In genomic region chr8:33078125-33078524, GRCm38 (mm10) we compare ENCODE assay signal across 21 mouse cellular contexts.
DNase-seq lines count a peak whose midpoint lies in the region; ATAC-seq lines count a peak whose summit lies in the region.
"Had no signal": no experiment of that assay in that cellular context is flagged by ENCODE, and none has a peak within 500 bp of the region (broad histone marks: within the 10 kb centered on the region; RNA-seq: fewer than 3 reads in every experiment).

No protein-coding gene starts in this region.

- H3K4me3 ChIP-seq in hindbrain, embryonic 14.5 days (replicated peaks; ENCODE audit: low read length) = no peak overlapping the region
- no peak overlapping the region for H3K4me3 ChIP-seq in hindbrain, embryonic 13.5 days
- no peak overlapping the region for H3K4me3 ChIP-seq in midbrain, embryonic 11.5 days (ENCODE audit: low read depth, low read length)
- H3K4me3 ChIP-seq in midbrain, embryonic 16.5 days (ENCODE audit: low read depth, low read length) = no peak overlapping the region
- H3K4me3 ChIP-seq in forebrain, embryonic 13.5 days = no peak overlapping the region
- H3K4me3 ChIP-seq in midbrain, embryonic 14.5 days (replicated peaks; ENCODE audit: low read depth, low read length) = no peak overlapping the region
- H3K4me3 ChIP-seq in limb, embryonic 10.5 days = no peak overlapping the region
- H3K4me3 ChIP-seq: heart, adult 2 months; limb, embryonic 15.5 days; stomach, embryonic 15.5 days had no signal

- no peaks in the 10 kb centered on the region for H3K36me3 ChIP-seq in hindbrain, embryonic 14.5 days (replicated peaks; ENCODE audit: control insufficient read depth, insufficient read depth)
- H3K36me3 ChIP-seq in hindbrain, embryonic 13.5 days = no peaks in the 10 kb centered on the region
- H3K36me3 ChIP-seq in midbrain, embryonic 11.5 days (ENCODE audit: control insufficient read depth, insufficient read depth, low read length) = no peaks in the 10 kb centered on the region
- H3K36me3 ChIP-seq in midbrain, embryonic 16.5 days (ENCODE audit: control insufficient read depth, insufficient read depth, low read length) = no peaks in the 10 kb centered on the region
- H3K36me3 ChIP-seq in forebrain, embryonic 13.5 days (ENCODE audit: poor library complexity, severe bottlenecking) = no peaks in the 10 kb centered on the region
- H3K36me3 ChIP-seq in midbrain, embryonic 14.5 days (ENCODE audit: control insufficient read depth, insufficient read depth, low read length) = no peaks in the 10 kb centered on the region
- no peaks in the 10 kb centered on the region for H3K36me3 ChIP-seq in limb, embryonic 10.5 days
- H3K36me3 ChIP-seq: limb, embryonic 15.5 days; stomach, embryonic 15.5 days had no signal

- H3K27ac ChIP-seq in hindbrain, embryonic 14.5 days = no peak overlapping the region
- H3K27ac ChIP-seq in hindbrain, embryonic 13.5 days = no peak overlapping the region
- H3K27ac ChIP-seq in midbrain, embryonic 11.5 days (ENCODE audit: low read depth, low read length) = no peak overlapping the region
- no peak overlapping the region for H3K27ac ChIP-seq in midbrain, embryonic 16.5 days (ENCODE audit: low read length)
- no peak overlapping the region for H3K27ac ChIP-seq in forebrain, embryonic 13.5 days
- H3K27ac ChIP-seq in midbrain, embryonic 14.5 days (replicated peaks; ENCODE audit: low read depth, low read length) = no peak overlapping the region
- H3K27ac ChIP-seq in limb, embryonic 10.5 days = no peak overlapping the region
- H3K27ac ChIP-seq: heart, adult 2 months; limb, embryonic 15.5 days; stomach, embryonic 15.5 days had no signal

- no peaks in the 10 kb centered on the region for H3K27me3 ChIP-seq in hindbrain, embryonic 14.5 days (ENCODE audit: control insufficient read depth, insufficient read depth, low read length)
- no peaks in the 10 kb centered on the region for H3K27me3 ChIP-seq in hindbrain, embryonic 13.5 days
- no peaks in the 10 kb centered on the region for H3K27me3 ChIP-seq in midbrain, embryonic 11.5 days (ENCODE audit: control insufficient read depth, insufficient read depth, low read length)
- no peaks in the 10 kb centered on the region for H3K27me3 ChIP-seq in midbrain, embryonic 16.5 days (ENCODE audit: control insufficient read depth, insufficient read depth, low read depth, low read length)
- H3K27me3 ChIP-seq in forebrain, embryonic 13.5 days = no peaks in the 10 kb centered on the region
- no peaks in the 10 kb centered on the region for H3K27me3 ChIP-seq in midbrain, embryonic 14.5 days (ENCODE audit: control insufficient read depth, insufficient read depth, low read length)
- no peaks in the 10 kb centered on the region for H3K27me3 ChIP-seq in limb, embryonic 10.5 days (ENCODE audit: low read depth, poor library complexity, severe bottlenecking)
- H3K27me3 ChIP-seq: limb, embryonic 15.5 days; Patski; stomach, embryonic 15.5 days had no signal

- H3K4me1 ChIP-seq in hindbrain, embryonic 14.5 days (replicated peaks; ENCODE audit: control insufficient read depth, insufficient read depth, low read length) = 0 out of 2 replicates have a peak, but pooled peaks cover 5% of the 10 kb centered on the region
- H3K4me1 ChIP-seq in hindbrain, embryonic 13.5 days (replicated peaks) = peaks cover 5% of the 10 kb centered on the region; the same call in 1 of the 2 replicates
- H3K4me1 ChIP-seq in midbrain, embryonic 11.5 days (ENCODE audit: control insufficient read depth, insufficient read depth, low read length) = peaks cover 2% of the 10 kb centered on the region; the same call in 1 of the 2 replicates
- no peaks in the 10 kb centered on the region for H3K4me1 ChIP-seq in midbrain, embryonic 16.5 days (ENCODE audit: control insufficient read depth, insufficient read depth, low read length)
- H3K4me1 ChIP-seq in forebrain, embryonic 13.5 days = peaks cover 23% of the 10 kb centered on the region
- no peaks in the 10 kb centered on the region for H3K4me1 ChIP-seq in midbrain, embryonic 14.5 days (ENCODE audit: control insufficient read depth, insufficient read depth, low read length)
- H3K4me1 ChIP-seq in limb, embryonic 10.5 days = peaks cover 9% of the 10 kb centered on the region
- H3K4me1 ChIP-seq: limb, embryonic 15.5 days; stomach, embryonic 15.5 days had no signal

- 72% methylated on average over 3 of the region's 3 CpGs for WGBS in hindbrain, embryonic 14.5 days
- WGBS in hindbrain, embryonic 13.5 days = 57% methylated on average over 3 of the region's 3 CpGs
- 73% methylated on average over 3 of the region's 3 CpGs for WGBS in midbrain, embryonic 11.5 days
- 43% methylated on average over 3 of the region's 3 CpGs for WGBS in midbrain, embryonic 16.5 days
- 42% methylated on average over 3 of the region's 3 CpGs for WGBS in forebrain, embryonic 13.5 days
- WGBS in midbrain, embryonic 14.5 days = 35% methylated on average over 3 of the region's 3 CpGs
- 83% methylated on average over 3 of the region's 3 CpGs for WGBS in limb, embryonic 10.5 days

- H3K9me3 ChIP-seq in hindbrain, embryonic 14.5 days (ENCODE audit: control insufficient read depth, low read length) = no peaks in the 10 kb centered on the region
- no peaks in the 10 kb centered on the region for H3K9me3 ChIP-seq in hindbrain, embryonic 13.5 days
- no peaks in the 10 kb centered on the region for H3K9me3 ChIP-seq in midbrain, embryonic 11.5 days (ENCODE audit: control insufficient read depth, low read length)
- H3K9me3 ChIP-seq in midbrain, embryonic 16.5 days (replicated peaks; ENCODE audit: control insufficient read depth, low read length, poor library complexity, severe bottlenecking) = no peaks in the 10 kb centered on the region
- no peaks in the 10 kb centered on the region for H3K9me3 ChIP-seq in forebrain, embryonic 13.5 days (replicated peaks)
- no peaks in the 10 kb centered on the region for H3K9me3 ChIP-seq in midbrain, embryonic 14.5 days (ENCODE audit: control insufficient read depth, low read length)
- H3K9me3 ChIP-seq in limb, embryonic 10.5 days (replicated peaks) = no peaks in the 10 kb centered on the region
- H3K9me3 ChIP-seq: limb, embryonic 15.5 days; stomach, embryonic 15.5 days had no signal

- no peak for DNase-seq in hindbrain, embryonic 14.5 days (ENCODE audit: low spot score)
- DNase-seq in midbrain, embryonic 11.5 days (ENCODE audit: low spot score, missing footprints) = no peak
- peak; percentile 43 for DNase-seq in midbrain, embryonic 14.5 days
- DNase-seq in thymus, adult 18-20 months = no peak
- no peak for DNase-seq in limb, embryonic 10.5 days (ENCODE audit: low spot score)
- DNase-seq: adrenal gland, postnatal 14 days; cerebellum, adult 8-10 months; embryo, embryonic 11 days; gastrocnemius, postnatal 14 days; heart, adult 2 months; kidney, adult 8-10 months; kidney, postnatal 25 days; lung, postnatal 36 days; thymus, postnatal 25 days had no signal

- peak; percentile 62; the same call in 1 of the 2 replicates for ATAC-seq in hindbrain, embryonic 14.5 days (ENCODE audit: low FRiP score)
- ATAC-seq in hindbrain, embryonic 13.5 days (ENCODE audit: low FRiP score) = no peak
- peak; percentile 78 for ATAC-seq in midbrain, embryonic 11.5 days (ENCODE audit: low FRiP score)
- ATAC-seq in midbrain, embryonic 16.5 days = no peak; the same call in 1 of the 2 replicates
- peak; percentile 82 for ATAC-seq in forebrain, embryonic 13.5 days
- ATAC-seq in midbrain, embryonic 14.5 days (ENCODE audit: low FRiP score, low TSS enrichment) = peak; percentile 77; the same call in 1 of the 2 replicates
- ATAC-seq: activated CD4-positive, CD25-positive, alpha-beta regulatory T cell, adult 4 months; Patski had no signal

- H3K9ac ChIP-seq in hindbrain, embryonic 14.5 days = no peak overlapping the region
- H3K9ac ChIP-seq in hindbrain, embryonic 13.5 days = no peak overlapping the region
- no peak overlapping the region for H3K9ac ChIP-seq in midbrain, embryonic 11.5 days (ENCODE audit: low read length)
- no peak overlapping the region for H3K9ac ChIP-seq in midbrain, embryonic 16.5 days (ENCODE audit: low read depth, low read length)
- no peak overlapping the region for H3K9ac ChIP-seq in forebrain, embryonic 13.5 days
- H3K9ac ChIP-seq in midbrain, embryonic 14.5 days (replicated peaks; ENCODE audit: low read length) = no peak overlapping the region
- H3K9ac ChIP-seq: limb, embryonic 15.5 days; stomach, embryonic 15.5 days had no signal

- H3K4me2 ChIP-seq in hindbrain, embryonic 14.5 days (replicated peaks) = no peak overlapping the region
- H3K4me2 ChIP-seq in hindbrain, embryonic 13.5 days = no peak overlapping the region
- H3K4me2 ChIP-seq in midbrain, embryonic 11.5 days = no peak overlapping the region
- H3K4me2 ChIP-seq in midbrain, embryonic 16.5 days (ENCODE audit: low read length) = no peak overlapping the region
- H3K4me2 ChIP-seq in forebrain, embryonic 13.5 days = no peak overlapping the region
- H3K4me2 ChIP-seq in midbrain, embryonic 14.5 days (ENCODE audit: low read length) = no peak overlapping the region
- H3K4me2 ChIP-seq: limb, embryonic 15.5 days; stomach, embryonic 15.5 days had no signal

Comparison
In these comparisons a context has a peak if more than half of its experiments do, and no peak if none do; other contexts are left out.
1. ATAC-seq: peak in hindbrain, embryonic 14.5 days (single experiment), midbrain, embryonic 11.5 days (single experiment), forebrain, embryonic 13.5 days (single experiment) and midbrain, embryonic 14.5 days (single experiment); none in hindbrain, embryonic 13.5 days (single experiment) and midbrain, embryonic 16.5 days (single experiment).